Mouse (Mus musculus) myocyte (in vitro differentiated cells): ENCODE measurements around the gene Lsm8.
"Not testable (repeated sequence)": the region's sequence is repeated elsewhere in the genome, so short reads cannot be mapped to it uniquely, and the experiment has no call there.

Experiments used
- CEBPB ChIP-seq: IDR thresholded peaks from 2 replicates; pipeline ENCODE4 v1.6.1; 2011; ENCODE audit warnings: mild to moderate bottlenecking, moderate library complexity; ENCODE audit not compliant: poor library complexity, insufficient read depth, severe bottlenecking
- E2F4 ChIP-seq: IDR thresholded peaks from one replicate; pipeline ENCODE4 v1.6.1; 2011; ENCODE audit warnings: mild to moderate bottlenecking, control low read depth, moderate library complexity; ENCODE audit not compliant: insufficient read depth
- MAX ChIP-seq: IDR thresholded peaks from one replicate; pipeline ENCODE4 v1.6.1; 2011; ENCODE audit warnings: low read depth, mild to moderate bottlenecking, control low read depth
- MYOD1 ChIP-seq, 3 experiments: IDR thresholded peaks; one replicate each; pipeline ENCODE4 v1.6.1; 2011; ENCODE audit warnings: control low read depth in 2 of 3, low read depth in 2 of 3, mild to moderate bottlenecking in 2 of 3, moderate library complexity in 1 of 3; ENCODE audit not compliant: insufficient read length in 2 of 3, control insufficient read depth in 1 of 3
- MYOG ChIP-seq, 3 experiments: IDR thresholded peaks; one replicate each; pipeline ENCODE4 v1.6.1; 2011; ENCODE audit warnings: control low read depth in 2 of 3, low read depth in 2 of 3, mild to moderate bottlenecking in 2 of 3; ENCODE audit not compliant: insufficient read length in 2 of 3, control insufficient read depth in 1 of 3, insufficient read depth in 1 of 3
- POLR2A ChIP-seq: IDR thresholded peaks from one replicate; pipeline ENCODE4 v1.6.1; 2011; ENCODE audit warnings: low read depth, mild to moderate bottlenecking, control low read depth, moderate library complexity; ENCODE audit not compliant: insufficient read length
- POLR2AphosphoS2 ChIP-seq: IDR thresholded peaks from one replicate; pipeline ENCODE4 v1.6.1; 2011; ENCODE audit warnings: low read depth, control low read depth; ENCODE audit not compliant: insufficient read length
- REST ChIP-seq: IDR thresholded peaks from one replicate; pipeline ENCODE4 v1.6.1; 2011; ENCODE audit warnings: mild to moderate bottlenecking, control low read depth, moderate library complexity; ENCODE audit not compliant: insufficient read depth, insufficient read length
- TCF12 ChIP-seq: IDR thresholded peaks from one replicate; pipeline ENCODE4 v1.6.1; 2011; ENCODE audit warnings: mild to moderate bottlenecking, control low read depth; ENCODE audit not compliant: poor library complexity, insufficient read depth, severe bottlenecking
- TCF3 ChIP-seq: IDR thresholded peaks from one replicate; pipeline ENCODE4 v1.6.1; 2011; ENCODE audit warnings: low read depth, control low read depth; ENCODE audit not compliant: insufficient read length
- USF1 ChIP-seq: IDR thresholded peaks from one replicate; pipeline ENCODE4 v1.6.1; 2011; ENCODE audit warnings: low read depth, mild to moderate bottlenecking, control low read depth, moderate library complexity

DNA sequence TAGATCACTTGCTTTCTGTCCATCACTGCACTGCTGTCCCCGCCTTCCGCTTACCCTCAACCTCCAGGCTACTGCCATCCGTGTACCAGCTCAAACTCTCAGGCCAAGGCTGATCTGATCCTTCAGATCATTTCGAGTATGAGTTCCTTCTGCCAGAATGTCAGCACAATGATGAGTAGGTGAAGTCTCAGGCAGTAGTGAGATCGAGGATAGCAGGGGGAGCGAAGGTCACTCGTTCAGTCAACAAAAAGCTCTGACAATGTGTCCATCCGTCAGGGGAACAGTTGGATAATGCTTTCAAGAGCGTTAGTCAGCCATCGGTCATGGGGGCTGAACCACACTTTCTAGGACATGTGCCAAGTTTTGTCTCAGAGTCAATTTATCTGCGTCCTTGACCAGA, 3.9 kb upstream of the Lsm8 start:
- not testable (repeated sequence) for TF ChIP-seq REST; USF1; MAX; TCF3; CEBPB; POLR2A; MYOG (IDR thresholded peaks at IDR 0.05; ENCODE audit: control insufficient read depth in 1 of 3, insufficient read depth in 1 of 3, insufficient read length in 2 of 3, low read depth in 2 of 3); E2F4; TCF12; MYOD1 (IDR thresholded peaks at IDR 0.05; ENCODE audit: control insufficient read depth in 1 of 3, insufficient read length in 2 of 3, low read depth in 2 of 3); POLR2AphosphoS2
